Mouse (Mus musculus): ENCODE results near the gene 5430419D17Rik.

5430419D17Rik gene

GRCm38 (mm10) chr7:131174121-131174520, at the start of gene 5430419D17Rik:
5430419D17Rik (plus strand) TSS chr7:131174402.
- DNase-seq, result no peak

GRCm38 (mm10) chr7:131130021-131130420, 44.2 kb upstream of the 5430419D17Rik start:
- no peak for DNase-seq

GRCm38 (mm10) chr7:131133181-131133580, 41.0 kb upstream of the 5430419D17Rik start:
- DNase-seq, result no peak

GRCm38 (mm10) chr7:131146214-131146613, 28.0 kb upstream of the 5430419D17Rik start, which contains the start of gene 4933402N03Rik:
4933402N03Rik (minus strand) TSS chr7:131146314.
- no peak for DNase-seq

- no peak for DNase-seq
Measured at GRCm38 (mm10) chr7:131150179-131150578, 24.0 kb upstream of the 5430419D17Rik start.

- DNase-seq, result no peak
Measured at GRCm38 (mm10) chr7:131153044-131153443, 21.2 kb upstream of the 5430419D17Rik start.

GRCm38 (mm10) chr7:131162251-131162650, 12.0 kb upstream of the 5430419D17Rik start:
- DNase-seq, result no peak

- DNase-seq, result no peak
Measured at GRCm38 (mm10) chr7:131167771-131168170, 6.4 kb upstream of the 5430419D17Rik start.

GRCm38 (mm10) chr7:131169099-131169498, 5.1 kb upstream of the 5430419D17Rik start:
- DNase-seq, result no peak

GRCm38 (mm10) chr7:131182685-131183084, 8.5 kb downstream of the 5430419D17Rik start:
- DNase-seq, result peak; percentile 8

GRCm38 (mm10) chr7:131184339-131184738, 10.1 kb downstream of the 5430419D17Rik start:
- no peak for DNase-seq

GRCm38 (mm10) chr7:131187047-131187446, 12.8 kb downstream of the 5430419D17Rik start:
- DNase-seq, result no peak

- DNase-seq, result no peak
Measured at GRCm38 (mm10) chr7:131187996-131188395, 13.8 kb downstream of the 5430419D17Rik start.

- DNase-seq, result no peak
Measured at GRCm38 (mm10) chr7:131223086-131223485, 48.9 kb downstream of the 5430419D17Rik start.

GRCm38 (mm10) chr7:131236091-131236490, 61.9 kb downstream of the 5430419D17Rik start:
- DNase-seq, result no peak

GRCm38 (mm10) chr7:131244993-131245392, 70.8 kb downstream of the 5430419D17Rik start:
- no peak for DNase-seq

GRCm38 (mm10) chr7:131256841-131257240, 82.6 kb downstream of the 5430419D17Rik start:
- no peak for DNase-seq

GRCm38 (mm10) chr7:131257309-131257708, 83.1 kb downstream of the 5430419D17Rik start:
- DNase-seq, result no peak

- no peak for DNase-seq
Measured at GRCm38 (mm10) chr7:131260946-131261345, 86.7 kb downstream of the 5430419D17Rik start.

GRCm38 (mm10) chr7:131264251-131264650, 90.0 kb downstream of the 5430419D17Rik start:
- DNase-seq, result no peak

GRCm38 (mm10) chr7:131265851-131266250, 91.6 kb downstream of the 5430419D17Rik start:
- DNase-seq, result no peak

GRCm38 (mm10) chr7:131297151-131297550, 122.9 kb downstream of the 5430419D17Rik start:
- DNase-seq, result no peak

- DNase-seq, result no peak
Measured at GRCm38 (mm10) chr7:131303340-131303739, 129.1 kb downstream of the 5430419D17Rik start.

- DNase-seq, result no peak
Measured at GRCm38 (mm10) chr7:131306733-131307132, 132.5 kb downstream of the 5430419D17Rik start.

GRCm38 (mm10) chr7:131314493-131314892, 140.3 kb downstream of the 5430419D17Rik start:
- DNase-seq, result no peak
